Comparison of ENCODE assay signal across 15 mouse cellular contexts in genomic region chr1:43528275-43528674, GRCm38 (mm10).
"Had no signal": no experiment of that assay in that cellular context is flagged by ENCODE, and none has a peak within 500 bp of the region (broad histone marks: within the 10 kb centered on the region; RNA-seq: fewer than 3 reads in every experiment).

No protein-coding gene starts in this region.

- DNase-seq: lung, adult 2 months; lung, postnatal 14 days; lung, postnatal 36 days; right cerebral cortex, postnatal 14 days; thymus, adult 2 months; thymus, postnatal 25 days; thymus, postnatal 4 days had no signal

- H3K27me3 ChIP-seq: lung, embryonic 15.5 days; megakaryocyte, embryonic 14.5 days; midbrain, embryonic 13.5 days; midbrain, embryonic 15.5 days; neural tube, embryonic 12.5 days; stomach, embryonic 15.5 days had no signal

- H3K4me3 ChIP-seq: lung, embryonic 15.5 days; megakaryocyte, embryonic 14.5 days; midbrain, embryonic 13.5 days; midbrain, embryonic 15.5 days; neural tube, embryonic 12.5 days; stomach, embryonic 15.5 days had no signal

- H3K27ac ChIP-seq: lung, embryonic 15.5 days; macrophage; midbrain, embryonic 13.5 days; midbrain, embryonic 15.5 days; neural tube, embryonic 12.5 days; stomach, embryonic 15.5 days; stomach, postnatal 0 days had no signal
